Mouse (Mus musculus) 416B (cell line): ENCODE measurements around the gene Bach2.

ENCODE experiments used
- DNase-seq: peaks from one replicate; pipeline ENCODE4 v3.0.0; 2011; ENCODE audit warnings: low read depth

Bach2 gene

DNA sequence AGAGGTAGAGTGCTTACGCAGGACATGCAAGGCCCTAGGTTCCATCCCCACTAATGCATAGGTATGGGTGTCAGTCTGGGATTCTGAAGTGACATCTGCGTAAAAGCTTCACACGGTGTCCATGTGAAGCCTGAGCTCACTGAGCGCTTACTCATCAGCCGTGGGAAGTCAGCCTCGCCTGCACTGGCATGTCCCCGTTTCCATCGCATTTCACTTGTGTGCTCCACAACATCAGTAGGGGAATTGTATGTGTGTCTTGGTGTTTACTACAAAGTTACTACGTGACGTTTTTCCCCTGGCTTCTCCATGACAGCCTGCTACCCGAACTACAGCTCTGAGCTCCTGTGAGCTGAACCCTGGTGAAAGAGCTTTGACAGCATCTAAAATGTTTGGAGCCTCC lies 191.5 kb downstream of the Bach2 start:
- no peak for DNase-seq

DNA sequence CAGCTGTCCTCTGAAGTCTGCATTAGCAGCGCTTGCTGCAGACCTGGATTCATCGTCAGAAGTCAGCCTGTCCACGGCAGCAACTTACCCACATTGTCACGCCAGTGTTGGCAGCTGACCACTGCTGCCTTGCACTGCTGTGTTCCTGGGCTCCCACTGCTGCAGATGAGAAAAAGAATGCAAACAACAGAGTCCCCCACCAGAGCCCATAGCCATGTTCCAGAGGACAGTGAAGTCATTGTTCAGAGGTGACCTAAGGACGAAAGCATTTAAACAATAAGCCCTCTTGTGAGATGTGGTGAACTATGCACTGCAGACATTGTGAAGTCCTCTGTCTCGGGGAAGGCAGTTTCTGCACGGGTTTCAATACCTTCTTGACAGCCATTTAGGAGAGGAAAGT lies 192.4 kb downstream of the Bach2 start:
- no peak for DNase-seq

DNA sequence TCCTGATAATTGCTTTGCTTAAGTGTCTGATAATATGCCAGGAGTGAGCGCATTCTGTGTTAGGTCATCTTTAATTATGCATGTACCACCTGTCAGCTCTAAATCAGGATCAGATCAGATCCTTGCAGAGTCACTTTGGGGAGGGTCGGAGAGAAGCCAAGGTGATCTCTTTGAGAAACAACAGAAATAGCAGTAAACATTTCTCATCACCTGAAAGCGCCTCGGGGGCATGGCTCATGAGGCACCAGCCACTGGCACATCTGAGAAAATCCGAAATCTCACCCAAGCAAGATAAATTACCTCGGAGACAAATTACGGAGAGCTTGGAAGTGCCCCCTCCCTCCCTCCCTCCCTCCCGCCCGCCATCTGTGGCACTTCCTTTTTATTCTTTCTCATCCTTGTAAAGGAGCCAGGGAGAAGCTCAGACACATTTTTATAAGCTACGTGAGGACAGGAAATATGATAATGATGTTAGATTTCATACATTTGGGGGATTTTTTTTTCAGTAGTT lies 193.7 kb downstream of the Bach2 start:
- no peak for DNase-seq

DNA sequence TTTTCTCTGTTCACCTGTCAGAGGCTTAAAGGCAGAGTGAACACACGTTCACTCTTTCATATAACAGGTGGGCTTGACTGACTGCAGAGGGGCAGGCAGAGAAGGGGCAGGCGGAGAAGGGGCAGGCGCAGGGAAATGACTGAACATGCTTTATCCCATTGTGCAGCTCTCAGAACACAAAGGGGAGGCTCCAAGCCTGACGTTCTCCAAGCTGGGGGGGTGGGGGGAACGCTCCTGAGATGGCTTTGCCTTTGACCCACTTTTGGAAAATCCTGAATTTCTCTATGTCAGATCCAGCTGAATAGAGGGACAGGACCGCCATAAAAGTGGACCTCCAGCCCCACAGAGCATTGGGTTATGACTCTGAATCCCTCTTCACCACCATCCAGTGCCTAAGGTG lies 194.3 kb downstream of the Bach2 start:
- DNase-seq = no peak

DNA sequence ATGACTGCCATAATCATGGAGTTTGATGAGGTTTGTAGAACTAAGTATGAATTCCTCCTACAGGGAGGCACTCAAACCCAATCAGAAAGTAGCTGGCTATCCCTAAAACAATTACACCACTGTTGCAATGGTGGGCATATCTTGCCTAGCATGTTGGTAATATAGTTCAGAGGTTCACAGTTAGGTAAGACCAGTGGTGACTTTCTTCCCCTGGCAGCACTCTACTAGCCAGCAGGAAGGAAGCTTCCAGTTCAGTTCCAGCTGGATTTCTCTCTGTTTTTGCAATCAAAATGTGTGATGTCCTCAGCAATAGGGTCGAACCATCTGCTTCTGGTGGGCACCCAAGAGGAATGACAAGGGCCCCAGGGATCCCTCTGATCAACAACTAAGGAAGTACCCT lies 196.0 kb downstream of the Bach2 start:
- DNase-seq = no peak

DNA sequence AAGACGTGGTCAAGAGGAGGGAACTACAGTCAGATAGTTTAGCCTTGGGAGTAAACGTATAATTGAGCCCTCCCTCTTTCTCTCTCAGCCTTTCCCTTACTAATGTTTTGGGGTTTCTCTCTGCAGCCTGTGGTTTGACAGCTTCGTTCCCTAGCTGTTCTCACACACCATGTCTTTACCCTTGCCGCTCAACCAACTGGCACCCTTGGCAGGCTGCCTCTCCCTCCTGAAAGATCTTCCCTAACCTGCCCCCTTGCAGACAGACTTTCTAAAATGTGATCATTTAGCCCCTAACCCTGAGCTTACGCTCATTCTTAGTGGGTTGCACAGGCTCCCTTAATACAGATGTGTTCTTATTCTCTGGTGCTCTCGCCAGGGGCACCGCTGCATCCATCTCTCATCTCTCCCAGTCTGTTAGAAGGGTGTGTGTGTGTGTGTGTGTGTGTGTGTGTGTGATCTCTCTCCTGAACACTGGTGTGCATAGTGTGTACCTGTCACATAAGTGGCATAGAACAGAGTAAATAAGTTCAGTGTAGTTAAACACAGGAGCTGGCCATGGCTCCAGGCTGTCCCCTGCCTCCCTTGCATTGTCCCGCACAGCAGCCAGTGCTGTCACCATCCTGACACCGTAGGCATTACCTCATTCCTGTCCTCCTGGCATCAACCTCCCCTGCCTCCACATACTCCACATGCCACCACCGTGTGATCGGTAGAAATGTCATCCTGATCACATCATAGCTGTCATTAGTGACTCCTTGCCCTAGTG lies 201.6 kb downstream of the Bach2 start:
- peak; percentile 26 for DNase-seq

DNA sequence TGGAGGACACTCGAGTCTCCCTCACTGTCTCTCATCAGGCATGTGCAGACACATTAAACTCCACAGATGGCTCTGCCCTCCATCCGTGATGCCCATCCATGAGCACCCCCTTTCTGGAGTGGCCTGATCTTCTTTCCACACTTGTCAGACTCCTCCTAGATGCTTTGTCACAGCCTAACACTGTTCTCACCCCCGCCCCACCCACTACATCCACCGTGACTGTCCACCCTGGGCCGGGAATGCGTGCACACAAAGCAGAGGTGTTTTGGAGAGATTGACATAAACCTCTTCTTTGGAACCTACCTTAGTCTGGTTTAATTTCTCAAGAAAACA lies 202.1 kb downstream of the Bach2 start:
- DNase-seq = no peak

DNA sequence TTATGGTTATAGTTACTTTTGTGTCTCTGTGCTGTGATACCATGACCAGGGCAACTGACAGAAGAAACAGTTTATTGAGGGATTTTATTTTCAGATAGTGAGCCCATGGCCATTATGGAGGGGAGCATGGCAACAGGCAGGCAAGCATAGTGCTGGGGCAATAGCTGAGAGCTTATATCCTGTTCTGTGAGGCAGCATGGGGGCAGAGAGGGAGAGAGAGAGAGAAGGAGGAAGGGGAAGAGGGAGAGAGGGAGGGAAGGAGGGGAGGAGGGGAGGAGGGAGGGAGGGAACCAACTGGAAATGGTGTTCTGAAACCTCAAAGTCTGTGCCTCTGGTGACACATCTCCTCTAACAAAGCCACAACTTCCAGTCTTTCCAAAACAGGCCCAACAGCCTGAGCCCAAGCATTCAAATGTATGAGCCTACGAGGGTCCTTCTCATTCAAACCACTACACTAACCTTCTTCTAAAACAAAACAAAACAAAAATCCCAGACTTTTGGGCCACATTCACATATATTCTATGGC lies 206.1 kb downstream of the Bach2 start:
- DNase-seq = peak; percentile 89

DNA sequence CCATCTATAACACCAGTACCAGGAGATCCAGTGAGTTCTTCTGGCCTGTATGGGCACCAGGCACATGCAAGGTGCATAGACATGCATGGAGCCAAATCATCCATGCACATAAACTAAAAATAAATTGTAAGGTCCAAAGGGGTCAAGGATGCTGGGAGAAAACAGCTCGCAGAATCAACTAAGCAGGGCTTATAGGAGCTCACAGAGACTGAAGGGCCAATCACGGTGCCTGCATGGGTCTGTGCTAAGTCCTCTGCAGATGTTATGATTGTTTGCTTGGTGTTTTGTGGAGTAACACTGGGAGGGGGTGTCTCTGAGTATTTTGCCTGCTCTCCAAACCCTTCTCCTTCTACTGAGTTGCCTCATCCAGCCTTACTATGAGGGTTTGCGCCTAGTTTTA lies 209.2 kb downstream of the Bach2 start:
- DNase-seq = no peak

DNA sequence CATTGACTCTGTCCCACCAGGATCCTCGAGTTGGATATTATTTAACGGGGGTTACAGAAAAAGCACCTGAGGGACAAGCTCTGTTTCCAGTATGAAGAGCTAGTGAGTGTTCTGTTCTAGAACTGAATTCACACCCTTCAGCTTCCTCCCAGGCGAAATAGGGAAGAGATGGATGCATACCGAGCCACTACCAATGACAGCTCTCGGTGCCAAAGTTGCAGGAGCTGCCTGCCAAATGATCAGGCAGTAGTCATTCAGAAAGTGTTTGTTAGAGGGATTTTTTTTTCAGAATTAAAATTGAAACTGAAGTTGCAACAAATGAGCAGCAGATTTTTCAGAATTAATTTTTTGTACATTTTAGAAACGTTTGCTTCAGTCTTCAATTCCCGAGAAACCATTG lies 223.4 kb downstream of the Bach2 start:
- no peak for DNase-seq

DNA sequence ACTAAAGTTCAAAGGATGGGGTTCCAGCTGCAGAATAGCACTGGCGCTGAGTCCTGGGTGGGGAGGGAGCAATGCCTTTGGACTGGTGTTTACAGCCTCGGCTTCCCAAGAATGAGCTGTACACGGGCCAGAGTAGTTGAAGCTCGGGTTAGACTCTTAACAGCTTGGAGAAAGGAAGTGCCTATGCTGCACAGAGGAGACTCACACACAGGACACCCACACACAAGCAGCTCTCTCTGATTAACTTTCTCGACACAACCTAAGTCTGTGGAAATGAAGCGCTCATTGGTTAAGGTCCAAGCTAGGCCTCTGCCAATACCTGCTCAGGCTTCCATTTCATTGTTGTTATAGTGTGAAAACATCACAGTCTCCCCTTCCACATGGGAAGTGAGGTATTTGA lies 224.5 kb downstream of the Bach2 start:
- no peak for DNase-seq

DNA sequence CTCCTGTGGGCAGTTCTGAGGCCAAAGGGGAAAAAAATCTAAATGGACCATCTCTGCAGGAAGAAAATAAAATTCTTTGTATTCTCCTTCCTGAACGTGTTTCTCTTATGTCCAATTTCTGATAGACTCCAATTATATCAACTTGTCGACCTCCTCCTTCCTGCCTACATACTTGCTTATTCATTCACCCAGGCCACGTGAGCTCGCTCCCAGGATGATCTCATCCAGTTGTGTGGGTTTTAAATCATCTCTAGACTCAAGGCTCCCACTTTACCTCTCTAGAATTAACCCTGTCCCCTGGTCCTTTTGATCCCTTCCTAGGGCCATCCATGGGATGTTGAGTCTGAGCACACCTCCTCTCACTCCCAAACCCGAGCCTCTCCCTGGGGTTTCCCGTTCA lies 225.9 kb downstream of the Bach2 start:
- no peak for DNase-seq

DNA sequence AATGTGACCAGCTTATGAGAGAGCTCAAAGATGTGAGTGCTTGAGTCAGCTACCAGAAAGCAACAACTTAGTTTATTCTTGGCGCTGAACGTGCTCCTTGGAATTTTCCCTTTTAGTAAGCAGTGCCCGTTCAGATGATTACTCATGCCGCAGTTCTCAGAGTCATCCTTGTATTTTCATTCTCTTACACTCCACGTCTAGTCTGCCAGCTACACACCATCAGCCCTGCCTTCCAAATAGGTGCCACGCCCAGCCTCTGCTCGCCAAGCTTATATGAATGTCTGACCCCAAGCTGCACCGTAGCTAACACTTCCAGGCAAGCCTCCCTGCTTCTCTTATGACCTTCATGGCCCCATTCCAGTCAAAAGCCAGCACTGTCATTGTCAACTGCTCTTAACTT lies 227.4 kb downstream of the Bach2 start:
- DNase-seq = no peak

DNA sequence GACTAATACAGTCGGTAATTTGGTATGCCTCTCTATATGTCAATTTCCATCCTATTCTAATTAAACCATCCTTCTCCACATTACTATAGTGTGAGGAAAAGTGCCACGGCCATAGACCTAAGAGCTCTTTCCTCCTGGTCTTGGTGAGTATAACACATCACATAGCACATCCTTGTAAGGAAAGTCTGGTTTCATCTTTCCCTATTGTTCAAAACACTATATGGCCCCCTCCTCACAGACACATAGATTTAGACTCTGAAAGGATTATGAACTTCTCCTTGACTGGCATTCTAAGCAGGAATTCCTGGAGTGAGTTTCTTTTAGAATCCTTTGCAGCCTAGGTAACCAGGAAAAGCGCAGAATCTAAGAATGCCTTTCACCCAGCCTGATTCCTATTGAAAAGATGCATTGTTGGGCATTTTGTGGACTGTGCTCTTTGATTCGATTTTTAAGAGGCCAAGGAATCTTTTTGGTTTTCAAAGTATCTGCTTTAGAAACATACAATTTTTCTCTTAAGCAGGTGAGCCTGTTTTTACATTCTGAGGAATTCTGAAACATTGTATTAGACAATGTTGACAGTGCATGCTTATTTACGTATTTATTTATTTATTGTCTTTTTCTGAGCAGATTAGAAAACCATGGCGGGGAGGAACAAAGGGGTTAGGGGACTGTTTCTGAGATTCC lies 239.5 kb downstream of the Bach2 start:
- DNase-seq = no peak

DNA sequence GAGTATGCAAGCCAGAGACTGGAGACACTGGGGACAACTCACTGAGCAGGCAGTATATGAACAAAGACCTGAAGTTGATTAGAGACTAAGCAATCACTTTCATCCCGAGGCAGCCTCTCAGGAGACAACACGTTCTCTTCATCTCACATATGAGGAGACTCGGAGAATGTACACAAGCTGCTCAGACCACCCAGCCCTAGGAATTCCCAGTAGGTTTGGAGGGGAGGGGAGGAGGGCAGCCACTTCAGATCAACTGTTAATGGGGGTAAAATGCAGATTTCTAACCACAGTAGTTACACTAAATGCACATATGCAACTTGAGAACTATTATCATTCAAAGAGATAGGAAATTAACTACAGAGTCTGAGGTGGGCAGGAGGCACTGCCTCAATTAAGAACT lies 240.6 kb downstream of the Bach2 start:
- DNase-seq = no peak

DNA sequence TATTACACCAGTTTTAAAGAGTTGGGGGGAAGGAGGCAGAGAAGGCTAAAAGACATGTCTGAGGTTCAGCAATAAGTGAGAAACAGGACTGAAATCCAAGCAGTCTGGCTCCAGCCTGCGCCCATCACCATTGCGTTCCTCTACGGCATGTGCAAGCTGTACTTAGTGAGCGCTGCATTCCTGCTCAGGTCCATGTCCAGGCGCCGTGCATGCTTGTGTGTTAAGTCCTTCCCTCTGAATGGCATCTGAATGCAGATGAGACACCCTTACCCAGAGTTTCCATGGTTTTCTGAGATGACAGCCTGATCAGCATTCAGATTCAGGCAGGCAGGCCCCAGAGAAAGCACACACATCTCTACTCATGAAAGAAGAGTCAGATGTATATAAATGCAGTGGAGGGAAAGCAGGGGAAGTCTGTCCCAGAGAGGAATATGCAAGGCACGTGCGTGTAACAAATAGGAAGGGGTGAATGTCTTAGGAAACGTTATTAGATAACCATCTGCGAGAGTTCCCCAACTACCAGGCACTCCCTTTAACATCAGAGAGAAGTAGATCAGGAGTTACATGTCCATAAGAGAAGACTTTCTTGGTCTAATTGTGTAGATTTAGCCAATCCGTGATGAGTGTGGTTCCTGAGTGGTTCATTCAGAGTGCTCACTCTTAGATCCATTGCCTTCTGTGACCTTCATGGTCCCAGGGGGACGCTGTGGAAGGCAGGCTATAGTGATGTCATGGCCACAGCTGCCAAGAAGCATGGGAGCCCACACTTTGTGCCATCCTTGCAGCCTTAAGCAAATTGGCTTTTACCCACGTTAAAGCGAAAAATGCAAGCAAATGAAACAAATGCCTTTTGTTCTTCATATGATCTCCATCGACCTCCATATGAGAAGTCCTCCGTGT lies 241.4 kb downstream of the Bach2 start:
- DNase-seq = no peak

DNA sequence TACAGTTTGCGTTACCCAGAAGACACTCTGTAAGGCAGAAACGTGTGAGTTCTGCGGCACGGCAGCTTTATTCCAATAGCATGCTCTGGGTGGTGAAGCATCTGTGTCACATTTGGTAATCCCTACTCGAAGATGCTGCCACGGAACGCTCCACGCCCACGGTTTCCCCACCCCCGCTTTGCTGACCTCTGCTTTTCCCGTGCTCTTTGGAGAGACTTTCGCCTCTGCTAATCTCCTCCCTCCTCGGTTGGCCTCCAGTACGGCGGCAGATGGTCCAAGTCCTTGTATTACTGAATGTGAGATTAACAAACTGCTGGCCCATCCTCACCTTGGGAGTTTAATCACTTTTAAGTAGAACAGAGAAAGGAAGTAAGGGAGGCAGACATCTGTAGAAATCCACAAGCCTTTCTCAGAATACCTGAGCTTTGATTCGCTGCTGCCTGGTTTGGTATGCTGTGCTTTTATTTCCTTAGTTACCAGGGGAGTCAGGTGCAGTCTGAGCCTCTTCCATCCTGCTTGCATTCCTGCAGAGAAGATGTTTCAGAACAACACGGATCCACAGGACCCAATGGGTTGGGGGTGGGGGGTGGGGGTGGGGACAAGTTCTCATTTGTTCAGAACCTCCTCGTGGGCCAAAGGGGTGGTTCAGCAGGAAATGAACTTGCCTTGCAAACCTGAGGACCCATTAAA lies 242.9 kb downstream of the Bach2 start:
- DNase-seq = no peak

DNA sequence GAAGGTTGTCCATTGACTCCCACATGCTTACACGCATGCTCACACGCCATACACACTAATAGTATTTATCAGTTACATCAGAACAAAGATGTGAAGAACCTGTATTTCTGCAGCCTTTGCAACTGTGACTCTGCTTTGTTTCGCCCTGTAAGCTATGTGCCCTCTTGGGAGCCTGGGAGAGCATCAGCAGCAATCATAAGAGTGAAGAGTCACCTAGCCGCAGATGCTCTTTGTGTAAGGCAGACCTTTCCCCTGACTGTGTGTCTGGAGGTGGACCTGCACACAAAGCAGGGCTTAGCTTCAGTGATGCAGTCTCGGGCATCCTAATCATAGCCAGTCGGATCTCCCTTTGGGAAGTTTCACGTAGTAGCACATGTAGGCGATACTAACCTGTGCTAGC lies 243.5 kb downstream of the Bach2 start:
- no peak for DNase-seq

DNA sequence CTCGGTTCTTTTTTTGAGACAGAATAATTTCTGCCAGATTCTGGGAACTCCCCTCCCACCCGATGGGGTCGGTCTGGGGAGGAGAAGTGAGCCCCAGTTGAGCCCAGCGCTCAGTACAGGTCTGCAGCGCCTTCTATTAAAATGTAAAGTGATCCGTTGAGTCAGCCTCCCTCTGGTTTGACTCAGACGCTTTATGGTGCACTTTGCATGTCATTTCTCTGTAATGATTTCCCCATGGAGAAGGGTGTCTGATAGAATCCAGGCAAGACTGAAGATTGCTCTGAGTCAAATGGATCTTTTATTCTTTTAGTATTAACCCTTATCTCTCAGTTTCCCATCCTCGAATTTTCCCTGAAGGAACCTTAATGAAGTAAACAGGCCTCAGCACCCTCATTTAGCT lies 244.3 kb downstream of the Bach2 start:
- DNase-seq = no peak

DNA sequence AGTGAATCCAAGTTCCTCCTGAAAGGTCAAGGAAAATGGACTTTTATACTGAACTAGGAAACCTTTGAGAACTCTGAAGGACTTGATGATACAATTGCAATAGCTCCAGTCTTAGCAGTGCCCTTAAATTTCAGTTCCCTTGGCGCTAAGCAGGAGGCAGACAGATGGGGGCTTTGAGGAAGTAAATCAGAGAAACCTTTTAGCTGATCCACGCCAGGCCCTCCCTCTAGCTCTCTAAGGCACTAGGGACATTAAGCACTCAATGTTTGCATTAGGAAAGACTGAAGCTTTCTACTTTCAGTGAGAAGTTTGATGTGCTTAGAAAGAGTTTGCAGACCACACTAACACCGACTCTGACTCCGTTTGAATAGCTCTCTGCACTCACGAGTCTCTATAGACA lies 247.2 kb downstream of the Bach2 start:
- no peak for DNase-seq

DNA sequence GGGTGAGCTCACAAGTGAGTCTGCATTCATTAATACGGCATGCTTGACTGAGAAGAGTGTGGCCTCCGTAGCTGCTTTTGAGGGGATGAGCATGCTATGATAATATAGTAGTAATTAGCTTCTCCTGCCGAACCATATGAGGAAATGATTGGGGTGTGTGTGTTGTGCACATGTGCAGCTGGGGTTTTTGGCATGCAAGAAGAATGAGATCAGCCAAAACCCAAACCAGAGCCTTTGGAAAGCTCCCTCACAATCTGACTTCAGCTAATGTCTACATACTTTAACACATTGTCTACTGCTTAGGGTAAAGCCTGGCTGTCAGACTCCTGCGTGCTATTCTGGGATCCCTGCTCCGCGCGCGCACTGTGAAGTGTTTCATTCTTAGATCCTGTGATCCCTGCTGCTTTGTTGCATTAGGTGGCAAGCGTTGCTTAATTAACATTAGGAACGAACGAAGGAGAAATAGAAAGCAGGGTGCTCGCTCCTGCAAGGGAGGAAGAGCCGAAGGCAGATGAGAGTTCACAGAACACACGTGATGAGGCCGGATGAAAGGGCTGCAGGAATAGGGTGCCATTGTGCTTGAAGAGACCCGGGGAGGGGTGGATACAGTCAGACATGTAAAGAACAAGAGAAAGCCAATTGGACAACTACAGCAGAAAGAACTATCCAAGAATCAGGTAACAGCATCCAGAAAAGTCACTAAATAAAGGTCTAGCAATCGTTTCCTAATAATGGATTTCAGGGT lies 248.2 kb downstream of the Bach2 start:
- DNase-seq = no peak
